Mouse (Mus musculus) ES-E14 (cell line): ENCODE measurements around the gene Dmwd. TPM values are rescaled to one million over a fixed set of nuclear protein-coding genes. Genes with fewer than 3 reads are reported as not detected.
A peak's percentile ranks its signal among the peaks of the same experiment; 100 is the strongest.

Experiments used
- DNase-seq: peaks from one replicate; pipeline ENCODE4 v3.0.0-alpha.2; 2013; ENCODE audit warnings: low read depth, low spot score
- H3K27ac ChIP-seq: 2 replicates; pipeline ENCODE4 v1.5.1; 2012; ENCODE audit warnings: low read depth, mild to moderate bottlenecking, low read length, moderate library complexity, mixed read lengths; ENCODE audit not compliant: poor library complexity, insufficient read depth, severe bottlenecking
- H3K36me3 ChIP-seq: 2 replicates; pipeline ENCODE4 v1.6.1; 2012; ENCODE audit warnings: mild to moderate bottlenecking, low read length, moderate library complexity, mixed read lengths; ENCODE audit not compliant: control insufficient read depth, poor library complexity, insufficient read depth, severe bottlenecking
- H3K4me1 ChIP-seq, 2 experiments: fragments of 150-350 bp in 1 of 2; sonication (generic) in 1 of 2; 2 replicates each; pipeline ENCODE4 v1.6.1; 2012; ENCODE audit warnings: low read length in 2 of 2, mild to moderate bottlenecking in 1 of 2, mixed read lengths in 1 of 2; ENCODE audit not compliant: control insufficient read depth in 2 of 2, insufficient read depth in 2 of 2, poor library complexity in 1 of 2
- H3K4me3 ChIP-seq, 2 experiments: fragments of 150-350 bp in 1 of 2; sonication (generic) in 1 of 2; 2 replicates each; pipeline ENCODE4 v1.5.1; 2012; ENCODE audit warnings: low read length in 2 of 2, low read depth in 1 of 2, mild to moderate bottlenecking in 1 of 2, mixed read lengths in 1 of 2; ENCODE audit not compliant: insufficient read depth in 1 of 2, poor library complexity in 1 of 2, severe bottlenecking in 1 of 2
- H3K9ac ChIP-seq: 2 replicates; pipeline ENCODE4 v1.6.1; 2012; ENCODE audit warnings: low read depth, mild to moderate bottlenecking, low read length, mixed read lengths; ENCODE audit not compliant: poor library complexity, insufficient read depth, severe bottlenecking
- H3K9me3 ChIP-seq: fragments of 150-350 bp; sonication (generic); 2 replicates; pipeline ENCODE4 v1.6.1; 2012; ENCODE audit warnings: low read depth, mild to moderate bottlenecking, low read length; ENCODE audit not compliant: control insufficient read depth, insufficient read depth
- CHD2 ChIP-seq: IDR thresholded peaks from 2 replicates; pipeline ENCODE4 v1.6.1; 2014; ENCODE audit warnings: mild to moderate bottlenecking, low read depth, low read length, inconsistent platforms
- HCFC1 ChIP-seq: IDR thresholded peaks from 2 replicates; pipeline ENCODE4 v1.6.1; 2012; ENCODE audit warnings: low read length, inconsistent platforms, borderline replicate concordance; ENCODE audit not compliant: insufficient read depth
- MAFK ChIP-seq: IDR thresholded peaks from 2 replicates; pipeline ENCODE4 v1.6.1; 2014; ENCODE audit warnings: mild to moderate bottlenecking, low read depth, low read length, inconsistent platforms; ENCODE audit not compliant: insufficient read depth
- ZC3H11A ChIP-seq: IDR thresholded peaks from 2 replicates; pipeline ENCODE4 v1.6.1; 2012; ENCODE audit warnings: low read depth, mild to moderate bottlenecking, inconsistent platforms, low read length, borderline replicate concordance
- ZNF384 ChIP-seq: IDR thresholded peaks from 2 replicates; pipeline ENCODE4 v1.6.1; 2012; ENCODE audit warnings: low read depth, low read length, inconsistent platforms
- in situ Hi-C, 2 experiments: fragments of 600-800 bp; cut with MboI; formaldehyde crosslinking; loops; one replicate each; pipeline ENCODE4 v1.15.1; 2025; ENCODE audit warnings: low sequenced_read_pairs in 2 of 2, inconsistent platforms in 1 of 2; ENCODE audit not compliant: unreplicated experiment in 2 of 2
- total RNA-seq: library from RNA; depleted of rRNA; stranded (reverse); fragments of 300-350 nt; gene quantifications from 2 replicates; pipeline ENCODE4 v1.2.3, GENCODE M21; 2012

Gene Dmwd
- total RNA-seq, 1 experiment, result 41.3 TPM

DNA sequence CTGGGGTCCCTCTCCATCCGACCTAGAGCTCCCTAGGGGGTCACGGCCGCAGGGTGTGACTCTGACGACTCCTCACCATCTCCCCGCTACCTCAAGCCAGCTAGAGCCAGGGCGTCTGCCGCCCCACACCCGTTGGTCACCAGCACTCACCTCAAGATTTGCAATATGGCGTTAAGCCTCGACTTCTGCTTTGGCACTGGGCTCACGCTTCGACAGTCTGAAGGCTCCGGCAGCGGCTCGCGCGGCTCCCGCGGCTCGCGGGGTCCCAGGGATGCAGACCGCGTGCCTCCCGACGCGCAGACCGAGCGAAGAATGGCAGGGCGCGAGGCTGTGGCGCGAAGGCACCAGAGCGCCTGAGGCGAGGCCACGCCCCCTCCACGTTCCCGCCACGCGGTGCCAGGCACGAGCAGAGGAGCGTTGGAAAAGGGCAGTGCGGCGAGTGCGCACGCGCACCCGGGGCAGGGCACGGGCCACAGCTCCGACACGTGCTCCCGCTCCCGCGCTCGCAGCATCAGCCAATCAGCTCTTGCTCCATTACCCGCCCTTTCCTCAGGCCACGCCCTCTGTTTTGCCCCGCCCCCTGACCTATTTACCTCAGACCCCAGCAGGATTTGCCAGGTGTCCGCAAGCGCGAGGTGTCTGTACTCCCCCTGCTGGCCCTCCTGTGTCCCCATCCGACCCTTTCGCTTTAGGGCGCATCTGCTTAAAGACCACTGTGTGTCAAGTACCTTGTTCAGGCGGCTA lies 42.2 kb downstream of the Dmwd start, which contains the start of gene Gm4969:
Gene Gm4969, minus strand, starts transcription at position 341 of the 744 bp plus-strand sequence.
- H3K9ac ChIP-seq, result no peak within 1 kb of the TSS
- H3K36me3 ChIP-seq, result no peaks in the 10 kb centered on the region
- peak; percentile 97 for DNase-seq
- H3K4me3 ChIP-seq, result no peak within 1 kb of the TSS
- H3K4me1 ChIP-seq, result peaks cover 0 to 4% of the 10 kb centered on the region in 2 experiments; a peak in 2 of 4 replicates
- no peaks in the 10 kb centered on the region for H3K9me3 ChIP-seq
- TF ChIP-seq HCFC1 (peak; percentile 56; the same call in 1 of the 2 replicates), ZC3H11A (no peak; the same call in 1 of the 2 replicates), ZNF384 (no peak), MAFK (peak; percentile 32; the same call in 1 of the 2 replicates), CHD2 (no peak)
- H3K27ac ChIP-seq, result no peak within 1 kb of the TSS
- in situ Hi-C loops, result no loop called here

- TF ChIP-seq CHD2 (no peak), ZNF384 (no peak), HCFC1 (no peak), ZC3H11A (no peak), MAFK (no peak)
- Histone ChIP-seq H3K27ac (no peak overlapping the region), H3K4me3 (no peak overlapping the region), H3K9me3 (no peaks in the 10 kb centered on the region), H3K36me3 (no peaks in the 10 kb centered on the region), H3K4me1 (peaks cover 0 to 4% of the 10 kb centered on the region in 2 experiments; a peak in 2 of 4 replicates), H3K9ac (no peak overlapping the region)
- no peak for DNase-seq
- in situ Hi-C loops, result no loop called here
Measured at GRCm38 (mm10) chr7:19119083-19119482, 43.1 kb downstream of the Dmwd start.

- in situ Hi-C loops, result no loop called here
- peak; percentile 96 for TF ChIP-seq HCFC1
- 0 out of 2 replicates have a peak, but pooled peaks have one; percentile 20 for TF ChIP-seq CHD2
- no peak for TF ChIP-seq MAFK
- TF ChIP-seq ZC3H11A, result no peak
- Histone ChIP-seq H3K9ac (peak within 1 kb of the TSS; percentile 91), H3K27ac (no peak within 1 kb of the TSS), H3K4me3 (peak within 1 kb of the TSS; percentile 94 to 97), H3K4me1 (peaks cover 0 to 4% of the 10 kb centered on the region in 2 experiments; a peak in 2 of 4 replicates), H3K36me3 (no peaks in the 10 kb centered on the region), H3K9me3 (no peaks in the 10 kb centered on the region)
- DNase-seq, result peak; percentile 96
Measured at GRCm38 (mm10) chr7:19119631-19120429, 43.8 kb downstream of the Dmwd start, which contains the start of gene Fbxo46. Gene Fbxo46, plus strand, starts transcription at chr7:19119859.

DNA sequence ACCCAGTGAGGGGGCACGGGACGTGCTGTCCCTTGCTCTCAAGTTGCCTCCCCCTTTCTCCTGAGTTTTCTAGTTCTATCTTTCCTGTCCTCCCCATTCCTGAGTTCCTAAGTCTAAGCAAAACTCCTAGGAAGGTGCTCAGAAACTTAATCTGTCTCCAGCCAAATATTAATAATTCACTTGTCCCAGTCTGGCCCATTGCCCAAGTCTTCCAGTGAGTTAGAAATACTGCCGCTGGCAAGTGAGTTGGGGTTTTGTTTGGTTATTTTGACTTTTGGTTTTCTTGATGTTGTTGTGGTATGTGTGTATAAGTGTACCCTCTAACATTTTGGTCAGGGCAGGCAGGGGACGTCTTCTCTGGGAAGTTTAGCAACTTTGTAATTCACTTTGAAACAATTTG lies 45.7 kb downstream of the Dmwd start:
- Histone ChIP-seq H3K4me1 (peaks cover 0 to 4% of the 10 kb centered on the region in 2 experiments; a peak in 2 of 4 replicates), H3K36me3 (no peaks in the 10 kb centered on the region), H3K9ac (no peak overlapping the region), H3K9me3 (no peaks in the 10 kb centered on the region), H3K4me3 (no peak overlapping the region), H3K27ac (no peak overlapping the region)
- in situ Hi-C loops, result no loop called here
- TF ChIP-seq MAFK, result no peak
- no peak for TF ChIP-seq HCFC1
- TF ChIP-seq ZC3H11A, result no peak
- TF ChIP-seq CHD2, result no peak
- no peak for DNase-seq
